Comparison of ENCODE assay signal across 8 mouse cellular contexts in genomic region chr2:30783346-30783745, GRCm38 (mm10). TPM values are rescaled to one million over a fixed set of nuclear protein-coding genes. Genes with fewer than 3 reads are reported as not detected.
A peak's percentile ranks its signal among the peaks of the same experiment; 100 is the strongest.
DNase-seq lines count a peak whose midpoint lies in the region; ATAC-seq and TF ChIP-seq lines count a peak whose summit lies in the region.

No protein-coding gene starts in this region.

- peak overlapping the region; percentile 49 for H3K9ac ChIP-seq in heart, embryonic 15.5 days
- H3K9ac ChIP-seq in liver, adult 2 months (ENCODE audit: low read depth, low read length): peak overlapping the region; percentile 20
- peak overlapping the region; percentile 50; the same call in 1 of the 2 replicates for H3K9ac ChIP-seq in midbrain, postnatal 0 days (replicated peaks; ENCODE audit: low read length, poor library complexity, severe bottlenecking)

- peak overlapping the region; percentile 90 for H3K27ac ChIP-seq in forebrain, embryonic 10.5 days
- peak overlapping the region; percentile 63 for H3K27ac ChIP-seq in heart, embryonic 15.5 days
- no peak overlapping the region for H3K27ac ChIP-seq in liver, adult 2 months (replicated peaks; ENCODE audit: insufficient read depth, low read depth, low read length)
- no peak overlapping the region for H3K27ac ChIP-seq in midbrain, postnatal 0 days (ENCODE audit: low read depth, low read length)

- H3K36me3 ChIP-seq in forebrain, embryonic 10.5 days (replicated peaks): no peaks in the 10 kb centered on the region
- no peaks in the 10 kb centered on the region for H3K36me3 ChIP-seq in heart, embryonic 15.5 days
- H3K36me3 ChIP-seq in liver, adult 2 months (ENCODE audit: control insufficient read depth, insufficient read depth, low read length): no peaks in the 10 kb centered on the region
- H3K36me3 ChIP-seq in midbrain, postnatal 0 days (ENCODE audit: insufficient read depth, low read length): no peaks in the 10 kb centered on the region

- TF ChIP-seq CTCF in liver, adult 2 months (IDR thresholded peaks at IDR 0.05; ENCODE audit: low read depth, low read length): no peak
- no peak for TF ChIP-seq CTCF in midbrain, postnatal 0 days (IDR thresholded peaks at IDR 0.05)

- peak overlapping the region; percentile 37 for H3K4me3 ChIP-seq in forebrain, embryonic 10.5 days
- H3K4me3 ChIP-seq in heart, embryonic 15.5 days: peak overlapping the region; percentile 31
- H3K4me3 ChIP-seq in liver, adult 2 months (ENCODE audit: insufficient read depth, low read depth, low read length): no peak overlapping the region
- no peak overlapping the region for H3K4me3 ChIP-seq in midbrain, postnatal 0 days (ENCODE audit: low read depth, low read length)

- no peaks in the 10 kb centered on the region for H3K79me2 ChIP-seq in liver, adult 2 months (ENCODE audit: control insufficient read depth, insufficient read depth, low read length)

- peak; percentile 32 for ATAC-seq in heart, embryonic 15.5 days (replicated peaks; ENCODE audit: insufficient number of reproducible peaks, insufficient read depth, low FRiP score, low read depth)
- peak; percentile 21; the same call in 1 of the 2 replicates for ATAC-seq in midbrain, postnatal 0 days (ENCODE audit: low FRiP score)

- peak; percentile 57 for DNase-seq in ovary, postnatal 36 days (ENCODE audit: low spot score)
- no peak for DNase-seq in ovary, postnatal 14 days (ENCODE audit: low spot score)
- peak; percentile 82 for DNase-seq in forebrain, embryonic 10.5 days (ENCODE audit: extremely low spot score, low spot score)
- DNase-seq in kidney, postnatal 10 days: peak; percentile 87
- DNase-seq in liver, adult 2 months (ENCODE audit: extremely low read depth, low read depth, low spot score): peak; percentile 65
- DNase-seq in midbrain, postnatal 0 days (ENCODE audit: low spot score): peak; percentile 85
- DNase-seq in thymus, postnatal 14 days: peak; percentile 52

- WGBS in forebrain, embryonic 10.5 days: under 1% methylated on average over 13 of the region's 13 CpGs
- under 1% methylated on average over 13 of the region's 13 CpGs for WGBS in heart, embryonic 15.5 days
- 3% methylated on average over 13 of the region's 13 CpGs for WGBS in liver, adult 2 months
- WGBS in midbrain, postnatal 0 days: 0% methylated on average over 12 of the region's 13 CpGs

- H3K4me2 ChIP-seq in heart, embryonic 15.5 days: peak overlapping the region; percentile 68
- peak overlapping the region; percentile 50 for H3K4me2 ChIP-seq in midbrain, postnatal 0 days (ENCODE audit: low read depth, low read length, poor library complexity, severe bottlenecking)

- H3K4me1 ChIP-seq in forebrain, embryonic 10.5 days: peaks cover 84% of the 10 kb centered on the region
- H3K4me1 ChIP-seq in heart, embryonic 15.5 days (replicated peaks): peaks cover 27% of the 10 kb centered on the region
- H3K4me1 ChIP-seq in liver, adult 2 months (ENCODE audit: control insufficient read depth, insufficient read depth, low read length): peaks cover 6% of the 10 kb centered on the region; the same call in 1 of the 2 replicates
- peaks cover 4% of the 10 kb centered on the region for H3K4me1 ChIP-seq in midbrain, postnatal 0 days (ENCODE audit: insufficient read depth, low read length)

- H3K9me3 ChIP-seq in forebrain, embryonic 10.5 days: no peaks in the 10 kb centered on the region
- no peaks in the 10 kb centered on the region for H3K9me3 ChIP-seq in heart, embryonic 15.5 days (replicated peaks)
- H3K9me3 ChIP-seq in midbrain, postnatal 0 days (ENCODE audit: low read length): no peaks in the 10 kb centered on the region

- no peaks in the 10 kb centered on the region for H3K27me3 ChIP-seq in forebrain, embryonic 10.5 days (ENCODE audit: poor library complexity, severe bottlenecking)
- no peaks in the 10 kb centered on the region for H3K27me3 ChIP-seq in heart, embryonic 15.5 days
- no peaks in the 10 kb centered on the region for H3K27me3 ChIP-seq in liver, adult 2 months (ENCODE audit: control insufficient read depth, insufficient read depth, low read length)
- H3K27me3 ChIP-seq in midbrain, postnatal 0 days (ENCODE audit: insufficient read depth, low read length): no peaks in the 10 kb centered on the region

- no peak for TF ChIP-seq POLR2A in liver, adult 2 months (IDR thresholded peaks at IDR 0.05; ENCODE audit: extremely low read depth, insufficient read depth, low read length)

RNA-seq across cellular contexts. Expression of gene 1700001O22Rik, which starts 20.1 kb away (rescaled TPM):
- 3.3 and 4.8 TPM in 2 replicates for polyA plus RNA-seq in forebrain, embryonic 10.5 days (2016; fragmentation: Nextera tagmentation; extraction: Ambion mirVana)
- 2.1 and 2.6 TPM in 2 replicates for polyA plus RNA-seq in heart, embryonic 15.5 days (2015; fragmentation: Nextera tagmentation; extraction: Ambion mirVana)
- not detected in 2 replicates for total RNA-seq in liver, adult 2 months (2014; rRNA removed)
- 0.11 TPM in 1 of 2 replicates, not detected in the other for polyA plus RNA-seq in liver, adult 2 months (2012; rRNA removed)
- 2.4 TPM in 1 of 2 replicates, not detected in the other for total RNA-seq in midbrain, postnatal 0 days (2014; rRNA removed)
- 1.2 and 1.5 TPM in 2 replicates for polyA plus RNA-seq in midbrain, postnatal 0 days (2015; fragmentation: Nextera tagmentation; extraction: Ambion mirVana)

RNA-seq across cellular contexts. Expression of gene Ntmt1, which starts 24.3 kb away (rescaled TPM):
- polyA plus RNA-seq in forebrain, embryonic 10.5 days (2016; fragmentation: Nextera tagmentation; extraction: Ambion mirVana): 124 and 131 TPM in 2 replicates
- 75.8 and 77.2 TPM in 2 replicates for polyA plus RNA-seq in heart, embryonic 15.5 days (2015; fragmentation: Nextera tagmentation; extraction: Ambion mirVana)
- total RNA-seq in liver, adult 2 months (2014; rRNA removed): 8.3 and 8.8 TPM in 2 replicates
- 11.9 and 15.9 TPM in 2 replicates for polyA plus RNA-seq in liver, adult 2 months (2012; rRNA removed)
- total RNA-seq in midbrain, postnatal 0 days (2014; rRNA removed): 62.2 and 74.1 TPM in 2 replicates
- 90.3 and 104 TPM in 2 replicates for polyA plus RNA-seq in midbrain, postnatal 0 days (2015; fragmentation: Nextera tagmentation; extraction: Ambion mirVana)

RNA-seq across cellular contexts. Expression of gene Asb6, which starts 46.8 kb away (rescaled TPM):
- polyA plus RNA-seq in forebrain, embryonic 10.5 days (2016; fragmentation: Nextera tagmentation; extraction: Ambion mirVana): 47.5 and 51.2 TPM in 2 replicates
- 17.2 and 22.4 TPM in 2 replicates for polyA plus RNA-seq in heart, embryonic 15.5 days (2015; fragmentation: Nextera tagmentation; extraction: Ambion mirVana)
- total RNA-seq in liver, adult 2 months (2014; rRNA removed): 4.6 and 5.6 TPM in 2 replicates
- polyA plus RNA-seq in liver, adult 2 months (2012; rRNA removed): 15.4 and 17.4 TPM in 2 replicates
- 36.5 and 40.7 TPM in 2 replicates for total RNA-seq in midbrain, postnatal 0 days (2014; rRNA removed)
- polyA plus RNA-seq in midbrain, postnatal 0 days (2015; fragmentation: Nextera tagmentation; extraction: Ambion mirVana): 36.1 and 39.6 TPM in 2 replicates

RNA-seq across cellular contexts. Expression of gene Prrx2, which starts 51.4 kb away (rescaled TPM):
- 27.7 and 31.9 TPM in 2 replicates for polyA plus RNA-seq in forebrain, embryonic 10.5 days (2016; fragmentation: Nextera tagmentation; extraction: Ambion mirVana)
- polyA plus RNA-seq in heart, embryonic 15.5 days (2015; fragmentation: Nextera tagmentation; extraction: Ambion mirVana): 14.1 and 20.1 TPM in 2 replicates
- not detected in 2 replicates for total RNA-seq in liver, adult 2 months (2014; rRNA removed)
- polyA plus RNA-seq in liver, adult 2 months (2012; rRNA removed): 0.32 TPM in 1 of 2 replicates, not detected in the other
- total RNA-seq in midbrain, postnatal 0 days (2014; rRNA removed): 4.4 and 12.5 TPM in 2 replicates
- 3.0 and 5.1 TPM in 2 replicates for polyA plus RNA-seq in midbrain, postnatal 0 days (2015; fragmentation: Nextera tagmentation; extraction: Ambion mirVana)

Comparison
In these comparisons a context has a peak if more than half of its experiments do, and no peak if none do; other contexts are left out.
1. H3K27ac ChIP-seq: peak in forebrain, embryonic 10.5 days (single experiment) and heart, embryonic 15.5 days (single experiment); none in liver, adult 2 months (single experiment) and midbrain, postnatal 0 days (single experiment).
2. H3K4me3 ChIP-seq: peak in forebrain, embryonic 10.5 days (single experiment) and heart, embryonic 15.5 days (single experiment); none in liver, adult 2 months (single experiment) and midbrain, postnatal 0 days (single experiment).
3. Peak in every context shown above with its lines, with median percentiles within 50 percentile points of each other: H3K9ac ChIP-seq.